Mouse (Mus musculus) lung, postnatal 0 days (tissue): ENCODE data around the gene Pde8b.

Experiments used
- CTCF ChIP-seq: IDR thresholded peaks from 2 replicates; pipeline ENCODE4 v1.5.1; 2016; ENCODE audit warnings: antibody characterized with exemption, mild to moderate bottlenecking
- EP300 ChIP-seq: IDR thresholded peaks from 2 replicates; pipeline ENCODE4 v1.6.1; 2016; ENCODE audit warnings: antibody characterized with exemption, mild to moderate bottlenecking, control low read depth

GRCm38 (mm10) chr13:95067854-95068253 is 182.3 kb downstream of the Pde8b start:
- TF ChIP-seq CTCF (peak; percentile 61), EP300 (no peak)
